Mouse (Mus musculus): ENCODE results near the gene Ddx56.

DNA sequence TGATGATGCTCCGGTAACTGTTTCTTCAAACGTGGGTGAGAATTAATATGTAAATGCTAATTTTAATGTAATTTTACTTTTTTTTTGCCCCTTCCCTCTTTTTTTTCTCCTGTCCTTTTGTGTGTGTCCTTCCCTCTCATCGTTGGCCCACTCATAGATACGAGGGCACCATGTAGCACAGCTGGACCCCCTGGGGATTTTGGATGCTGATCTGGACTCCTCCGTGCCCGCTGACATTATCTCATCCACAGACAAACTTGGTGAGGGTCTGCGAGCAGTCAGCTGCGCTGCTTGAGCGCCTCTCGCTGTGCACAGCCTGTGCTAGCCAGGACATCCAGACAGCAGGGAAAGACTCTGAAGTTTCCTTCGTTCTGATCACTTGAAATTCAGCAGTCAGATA, 49.2 kb upstream of the Ddx56 start:
- TF ChIP-seq EP300 (IDR thresholded peaks at IDR 0.05; ENCODE audit: low read depth): no peak
- TF ChIP-seq CTCF (IDR thresholded peaks at IDR 0.05; ENCODE audit: low read depth): no peak
